Mouse (Mus musculus): Measurements from ENCODE around the gene Pttg1ip. TPM values are rescaled to one million over a fixed set of nuclear protein-coding genes. Genes with fewer than 3 reads are reported as not detected.

Pttg1ip gene
- polyA plus RNA-seq, 1 experiment from 2014 or later, result 198 TPM

DNA sequence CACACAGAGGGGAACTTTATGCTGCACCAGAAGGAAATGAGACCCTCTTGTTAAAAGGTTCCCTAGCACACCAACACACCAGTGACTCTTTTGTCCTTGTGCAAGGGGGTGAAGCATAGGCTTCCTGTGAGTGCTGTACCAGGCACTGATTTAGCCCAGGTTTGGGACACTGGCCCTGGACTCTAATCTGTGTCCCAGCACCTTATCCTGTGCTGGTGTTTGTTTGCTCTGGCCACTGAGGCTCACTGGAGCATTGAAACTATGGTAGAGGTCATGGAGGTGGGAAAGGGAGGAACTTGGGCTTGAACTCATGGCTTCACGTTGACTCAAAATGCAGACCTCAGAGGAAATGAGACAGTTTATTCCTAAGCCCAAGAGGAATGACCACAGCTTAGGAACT lies 8.4 kb upstream of the Pttg1ip start:
- Histone ChIP-seq H3K36me3 (ENCODE audit: control insufficient read depth, insufficient read depth, low read length) (no peaks in the 10 kb centered on the region), H3K4me2 (replicated peaks; ENCODE audit: low read depth, low read length) (no peak overlapping the region), H3K9me3 (ENCODE audit: control insufficient read depth, low read depth, low read length) (no peaks in the 10 kb centered on the region), H3K4me3 (ENCODE audit: low read depth, low read length) (no peak overlapping the region), H3K4me1 (ENCODE audit: control insufficient read depth, insufficient read depth, low read length) (no peaks in the 10 kb centered on the region), H3K27me3 (ENCODE audit: control insufficient read depth, insufficient read depth, low read length) (no peaks in the 10 kb centered on the region), H3K27ac (ENCODE audit: low read length) (0 out of 2 replicates have a peak overlapping the region, but pooled peaks have one; percentile 27), H3K9ac (replicated peaks; ENCODE audit: low read depth, low read length) (no peak overlapping the region)
- no peak for ATAC-seq (ENCODE audit: insufficient number of reproducible peaks, insufficient read depth, low FRiP score, low read depth)
- WGBS, result 61% methylated on average over 1 of the region's 1 CpGs

DNA sequence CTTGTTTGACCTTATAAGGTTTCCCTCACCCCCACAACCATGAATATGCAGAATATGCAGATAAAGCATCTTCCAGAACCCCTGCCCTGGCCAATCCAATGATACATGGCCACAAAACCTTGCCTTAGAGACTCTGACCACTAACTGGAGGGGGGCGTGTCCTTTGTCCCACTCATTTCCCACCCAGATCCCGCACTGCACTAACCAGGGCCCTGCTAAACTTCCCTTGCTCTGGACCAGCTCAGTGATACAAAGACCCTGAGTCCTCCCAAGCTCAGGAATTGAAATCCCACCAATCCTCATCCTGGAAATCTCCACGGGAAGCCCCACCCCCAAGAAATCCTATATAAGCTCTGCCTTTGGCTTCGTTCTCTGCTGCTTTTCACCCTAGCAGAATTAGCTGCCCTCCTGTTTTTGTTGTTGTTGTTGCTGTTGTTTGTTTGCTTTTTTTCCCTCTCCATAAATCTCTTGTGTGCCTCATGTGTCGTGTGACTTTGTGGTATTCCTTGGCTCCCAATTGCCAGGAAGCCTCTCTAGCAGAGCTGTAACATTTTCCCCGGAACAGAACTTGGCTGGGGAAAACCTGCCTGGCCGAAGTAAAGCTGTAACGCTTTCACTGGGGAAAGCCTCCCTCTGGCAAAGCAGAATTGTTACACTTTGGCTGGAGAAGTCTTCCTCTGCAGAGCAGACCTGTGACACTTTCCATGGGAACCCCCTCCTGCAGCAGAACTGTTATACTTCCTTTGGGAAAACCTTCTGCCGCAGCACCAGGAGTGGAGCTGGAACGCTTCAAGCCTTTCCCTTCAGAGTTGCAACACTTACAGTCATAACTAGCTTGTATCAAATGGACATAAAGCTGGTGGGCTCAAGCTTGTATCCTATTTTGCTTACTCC lies 1.2 kb upstream of the Pttg1ip start:
- Histone ChIP-seq H3K27ac (ENCODE audit: low read length) (no peak overlapping the region), H3K4me2 (replicated peaks; ENCODE audit: low read depth, low read length) (no peak overlapping the region), H3K36me3 (ENCODE audit: control insufficient read depth, insufficient read depth, low read length) (no peaks in the 10 kb centered on the region; the same call in 1 of the 2 replicates), H3K4me3 (ENCODE audit: low read depth, low read length) (no peak overlapping the region), H3K9ac (replicated peaks; ENCODE audit: low read depth, low read length) (no peak overlapping the region), H3K9me3 (ENCODE audit: control insufficient read depth, low read depth, low read length) (no peaks in the 10 kb centered on the region), H3K27me3 (ENCODE audit: control insufficient read depth, insufficient read depth, low read length) (no peaks in the 10 kb centered on the region), H3K4me1 (ENCODE audit: control insufficient read depth, insufficient read depth, low read length) (0 out of 2 replicates have a peak, but pooled peaks cover 5% of the 10 kb centered on the region)
- WGBS, result 52% methylated on average over 10 of the region's 10 CpGs
- ATAC-seq (ENCODE audit: insufficient number of reproducible peaks, insufficient read depth, low FRiP score, low read depth), result no peak

DNA sequence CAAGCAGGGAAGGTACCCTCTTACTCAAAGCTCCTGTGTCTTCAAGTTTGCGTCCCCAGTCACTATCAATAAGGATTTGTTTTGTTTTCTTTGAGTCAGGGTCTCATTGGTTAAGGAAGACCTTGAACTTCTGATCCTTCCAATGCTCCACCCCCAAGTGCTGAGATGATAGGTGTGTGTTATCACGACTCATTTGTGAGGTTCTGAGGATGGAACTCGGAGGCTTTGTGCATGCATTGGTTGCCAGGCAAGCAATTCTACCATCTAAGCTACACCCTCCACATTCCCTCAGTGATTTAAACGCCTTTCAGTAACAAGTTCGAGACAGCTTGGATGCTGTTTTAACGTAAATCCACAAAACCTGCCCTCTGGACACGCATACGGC lies 505 bp upstream of the Pttg1ip start:
- 6% methylated on average over 8 of the region's 8 CpGs for WGBS

DNA sequence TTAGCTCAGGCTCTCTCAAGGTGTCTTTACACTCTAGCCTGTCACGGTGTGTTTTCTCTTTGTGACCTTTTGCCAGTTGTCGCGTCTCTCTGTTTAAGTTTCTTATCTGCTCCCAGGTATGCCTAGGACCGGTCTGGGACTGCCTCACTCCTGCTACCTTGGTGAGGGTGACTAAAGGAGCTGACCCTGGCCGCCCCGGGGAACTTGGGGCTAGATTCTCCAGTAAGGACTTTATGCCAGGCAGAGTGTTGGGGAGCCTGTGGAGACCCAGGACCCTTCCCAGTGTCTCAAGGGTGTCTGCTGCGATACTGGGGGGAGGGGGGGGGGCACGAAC lies 732 bp downstream of the Pttg1ip start:
- ATAC-seq (ENCODE audit: insufficient number of reproducible peaks, insufficient read depth, low FRiP score, low read depth), result peak; percentile 36; the same call in 1 of the 2 replicates
- WGBS, result 5% methylated on average over 8 of the region's 8 CpGs

More for the DNA sequence above, 505 bp upstream of the Pttg1ip start:
- ATAC-seq (ENCODE audit: insufficient number of reproducible peaks, insufficient read depth, low FRiP score, low read depth), result 0 out of 2 replicates have a peak, but pooled peaks have one; percentile 5
- Histone ChIP-seq H3K27ac (ENCODE audit: low read length) (peak overlapping the region; percentile 73; the same call in 1 of the 2 replicates), H3K27me3 (ENCODE audit: control insufficient read depth, insufficient read depth, low read length) (no peaks in the 10 kb centered on the region), H3K9me3 (ENCODE audit: control insufficient read depth, low read depth, low read length) (no peaks in the 10 kb centered on the region), H3K9ac (replicated peaks; ENCODE audit: low read depth, low read length) (no peak overlapping the region; the same call in 1 of the 2 replicates), H3K36me3 (ENCODE audit: control insufficient read depth, insufficient read depth, low read length) (no peaks in the 10 kb centered on the region; the same call in 1 of the 2 replicates), H3K4me1 (ENCODE audit: control insufficient read depth, insufficient read depth, low read length) (0 out of 2 replicates have a peak, but pooled peaks cover 5% of the 10 kb centered on the region), H3K4me2 (replicated peaks; ENCODE audit: low read depth, low read length) (peak overlapping the region; percentile 82), H3K4me3 (ENCODE audit: low read depth, low read length) (peak overlapping the region; percentile 85)

DNA sequence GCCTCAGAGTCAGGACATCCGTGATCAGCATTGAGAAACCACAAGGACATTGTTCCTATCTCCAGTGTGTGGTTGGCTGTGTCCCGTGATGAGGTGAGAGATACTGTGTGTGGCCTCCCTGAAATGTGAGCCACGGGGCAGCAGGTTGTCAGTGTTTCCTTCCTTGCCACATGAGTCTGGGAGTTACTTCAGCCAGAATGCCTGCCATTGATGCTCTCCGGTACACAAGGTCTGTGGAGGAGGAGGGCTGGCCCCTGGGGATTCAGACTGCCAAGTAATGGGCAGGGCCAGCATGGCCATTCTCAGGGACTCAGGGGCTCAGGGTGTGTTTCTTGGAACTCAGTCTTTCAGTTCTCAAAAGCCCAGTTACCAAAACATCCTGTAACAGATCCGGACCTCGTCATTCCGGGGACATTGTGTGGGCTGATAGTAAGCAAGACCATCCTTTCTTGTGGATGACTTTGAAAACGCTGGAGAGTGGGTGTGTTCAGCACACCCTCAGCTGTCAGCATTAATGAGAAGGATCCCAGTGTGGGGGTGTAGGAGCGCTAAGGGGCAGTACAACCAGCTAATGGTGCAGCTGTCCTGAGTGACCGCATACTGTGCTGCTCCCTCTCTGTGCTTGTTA lies 2.4 kb downstream of the Pttg1ip start:
- no peak for ATAC-seq (ENCODE audit: insufficient number of reproducible peaks, insufficient read depth, low FRiP score, low read depth)
- no peaks in the 10 kb centered on the region for H3K9me3 ChIP-seq (ENCODE audit: control insufficient read depth, low read depth, low read length)
- H3K4me3 ChIP-seq (ENCODE audit: low read depth, low read length), result no peak overlapping the region
- 72% methylated on average over 10 of the region's 10 CpGs for WGBS
- 0 out of 2 replicates have a peak overlapping the region, but pooled peaks have one; percentile 82 for H3K4me2 ChIP-seq (replicated peaks; ENCODE audit: low read depth, low read length)
- H3K4me1 ChIP-seq (ENCODE audit: control insufficient read depth, insufficient read depth, low read length), result peaks cover 5% of the 10 kb centered on the region; the same call in 1 of the 2 replicates
- peaks cover 5% of the 10 kb centered on the region; the same call in 1 of the 2 replicates for H3K36me3 ChIP-seq (ENCODE audit: control insufficient read depth, insufficient read depth, low read length)
- no peak overlapping the region for H3K27ac ChIP-seq (ENCODE audit: low read length)
- H3K9ac ChIP-seq (replicated peaks; ENCODE audit: low read depth, low read length), result 0 out of 2 replicates have a peak overlapping the region, but pooled peaks have one; percentile 6
- no peaks in the 10 kb centered on the region for H3K27me3 ChIP-seq (ENCODE audit: control insufficient read depth, insufficient read depth, low read length)

More for the DNA sequence above, 732 bp downstream of the Pttg1ip start:
- Histone ChIP-seq H3K4me2 (replicated peaks; ENCODE audit: low read depth, low read length) (peak overlapping the region; percentile 82), H3K27ac (ENCODE audit: low read length) (peak overlapping the region; percentile 91), H3K4me3 (ENCODE audit: low read depth, low read length) (peak overlapping the region; percentile 85), H3K9ac (replicated peaks; ENCODE audit: low read depth, low read length) (peak overlapping the region; percentile 79), H3K36me3 (ENCODE audit: control insufficient read depth, insufficient read depth, low read length) (no peaks in the 10 kb centered on the region; the same call in 1 of the 2 replicates), H3K27me3 (ENCODE audit: control insufficient read depth, insufficient read depth, low read length) (no peaks in the 10 kb centered on the region), H3K4me1 (ENCODE audit: control insufficient read depth, insufficient read depth, low read length) (0 out of 2 replicates have a peak, but pooled peaks cover 5% of the 10 kb centered on the region), H3K9me3 (ENCODE audit: control insufficient read depth, low read depth, low read length) (no peaks in the 10 kb centered on the region)

DNA sequence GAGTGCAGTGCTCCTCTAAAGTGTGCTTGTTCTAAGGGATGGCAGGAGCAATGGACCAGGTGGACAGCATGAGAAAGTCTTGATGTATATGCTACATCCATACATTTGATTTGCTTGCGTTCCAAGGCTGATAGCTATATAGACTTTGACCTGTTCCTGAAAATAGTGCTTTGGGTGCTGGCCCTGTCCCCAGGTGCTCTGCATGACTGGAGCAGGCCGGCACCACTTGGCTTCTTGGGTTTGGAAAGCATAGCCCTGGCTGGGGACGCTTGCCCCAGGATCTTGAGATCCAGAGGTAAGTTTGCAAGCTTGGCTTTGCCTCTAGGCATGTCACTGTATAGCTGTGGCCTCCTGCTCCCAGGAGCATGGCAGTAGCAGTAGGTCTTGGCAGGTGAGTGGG lies 5.1 kb downstream of the Pttg1ip start:
- H3K9ac ChIP-seq (replicated peaks; ENCODE audit: low read depth, low read length), result no peak overlapping the region
- H3K4me2 ChIP-seq (replicated peaks; ENCODE audit: low read depth, low read length), result no peak overlapping the region
- no peak for ATAC-seq (ENCODE audit: insufficient number of reproducible peaks, insufficient read depth, low FRiP score, low read depth)
- H3K27ac ChIP-seq (ENCODE audit: low read length), result no peak overlapping the region
- peaks cover 13% of the 10 kb centered on the region for H3K4me1 ChIP-seq (ENCODE audit: control insufficient read depth, insufficient read depth, low read length)
- no peaks in the 10 kb centered on the region for H3K27me3 ChIP-seq (ENCODE audit: control insufficient read depth, insufficient read depth, low read length)
- no peaks in the 10 kb centered on the region for H3K9me3 ChIP-seq (ENCODE audit: control insufficient read depth, low read depth, low read length)
- 90% methylated on average over 3 of the region's 3 CpGs for WGBS
- H3K36me3 ChIP-seq (ENCODE audit: control insufficient read depth, insufficient read depth, low read length), result peaks cover 15% of the 10 kb centered on the region
- H3K4me3 ChIP-seq (ENCODE audit: low read depth, low read length), result no peak overlapping the region

DNA sequence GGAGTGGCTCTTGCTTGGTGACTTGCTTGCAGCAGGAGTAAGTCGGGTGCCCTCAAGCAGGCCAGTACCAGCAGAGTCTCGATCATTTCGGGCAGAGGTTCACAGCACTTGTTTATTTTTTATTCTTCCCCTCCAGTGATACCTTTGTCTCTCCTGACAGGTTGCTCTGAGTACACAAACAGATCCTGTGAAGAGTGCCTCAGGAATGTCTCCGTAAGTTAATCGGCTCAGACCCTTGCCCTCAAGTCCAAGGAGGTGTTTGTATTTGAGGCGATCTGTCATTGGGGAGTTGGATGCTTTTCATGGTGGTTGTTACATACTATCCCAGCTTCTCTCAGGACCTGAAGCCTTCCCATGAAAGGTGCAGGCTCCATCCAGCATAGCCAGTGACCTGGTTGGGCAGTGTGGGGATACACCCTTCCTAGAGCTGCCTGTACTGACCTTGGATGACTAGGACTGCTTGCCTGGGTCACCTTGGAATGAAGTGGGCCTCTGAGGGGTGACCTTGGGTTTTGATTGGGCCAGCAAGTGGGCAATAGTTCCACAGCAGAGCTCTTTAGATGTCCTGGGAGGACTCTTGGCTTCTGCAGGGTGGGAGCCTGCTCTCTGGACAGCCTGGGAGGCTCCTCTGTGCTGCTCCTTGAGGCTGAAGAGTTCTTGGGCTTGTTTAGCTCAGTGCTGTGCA lies 5.7 kb downstream of the Pttg1ip start:
- Histone ChIP-seq H3K9ac (replicated peaks; ENCODE audit: low read depth, low read length) (no peak overlapping the region), H3K27me3 (ENCODE audit: control insufficient read depth, insufficient read depth, low read length) (no peaks in the 10 kb centered on the region), H3K27ac (ENCODE audit: low read length) (no peak overlapping the region), H3K9me3 (ENCODE audit: control insufficient read depth, low read depth, low read length) (no peaks in the 10 kb centered on the region), H3K4me1 (ENCODE audit: control insufficient read depth, insufficient read depth, low read length) (peaks cover 13% of the 10 kb centered on the region), H3K4me2 (replicated peaks; ENCODE audit: low read depth, low read length) (no peak overlapping the region), H3K4me3 (ENCODE audit: low read depth, low read length) (no peak overlapping the region), H3K36me3 (ENCODE audit: control insufficient read depth, insufficient read depth, low read length) (peaks cover 21% of the 10 kb centered on the region)
- WGBS, result 66% methylated on average over 6 of the region's 6 CpGs
- ATAC-seq (ENCODE audit: insufficient number of reproducible peaks, insufficient read depth, low FRiP score, low read depth), result no peak

DNA sequence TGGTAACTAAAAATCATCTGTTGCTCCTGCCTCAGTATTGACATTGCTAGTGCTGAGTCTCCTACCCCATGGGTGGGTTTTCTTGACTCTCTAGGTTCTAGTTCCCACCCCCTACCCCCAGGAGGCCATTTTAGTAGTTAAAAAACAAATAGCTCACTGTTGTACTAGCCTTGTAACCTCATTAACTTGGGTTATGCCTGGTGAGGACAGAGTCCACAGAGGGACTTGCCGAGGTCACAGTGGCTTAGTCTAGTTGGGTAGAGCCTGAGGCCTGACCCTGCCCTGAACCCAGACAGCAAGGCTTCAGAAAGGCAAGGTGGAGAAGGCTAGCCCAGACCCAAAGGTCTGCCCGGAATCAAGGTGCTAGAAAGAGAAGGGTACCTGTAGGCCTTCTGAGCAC lies 6.5 kb downstream of the Pttg1ip start:
- Histone ChIP-seq H3K36me3 (ENCODE audit: control insufficient read depth, insufficient read depth, low read length) (peaks cover 28% of the 10 kb centered on the region), H3K9me3 (ENCODE audit: control insufficient read depth, low read depth, low read length) (no peaks in the 10 kb centered on the region)

More for the DNA sequence above, 6.5 kb downstream of the Pttg1ip start:
- no peak for ATAC-seq (ENCODE audit: insufficient number of reproducible peaks, insufficient read depth, low FRiP score, low read depth)
- Histone ChIP-seq H3K9ac (replicated peaks; ENCODE audit: low read depth, low read length) (no peak overlapping the region), H3K27ac (ENCODE audit: low read length) (no peak overlapping the region), H3K4me3 (ENCODE audit: low read depth, low read length) (no peak overlapping the region), H3K4me1 (ENCODE audit: control insufficient read depth, insufficient read depth, low read length) (peaks cover 9% of the 10 kb centered on the region), H3K27me3 (ENCODE audit: control insufficient read depth, insufficient read depth, low read length) (no peaks in the 10 kb centered on the region), H3K4me2 (replicated peaks; ENCODE audit: low read depth, low read length) (no peak overlapping the region)
- WGBS, result 82% methylated on average over 2 of the region's 2 CpGs
